Mouse (Mus musculus) embryonic facial prominence, embryonic 15.5 days (tissue): ENCODE data around the gene Ubxn1. TPM values are rescaled to one million over a fixed set of nuclear protein-coding genes. Genes with fewer than 3 reads are reported as not detected.
"Not testable (repeated sequence)": the region's sequence is repeated elsewhere in the genome, so short reads cannot be mapped to it uniquely, and the experiment has no call there.

Experiments used
- ATAC-seq: fragments of 200-750 bp; cut with Nextera tagmentation; 2 replicates; pipeline ENCODE4 v1.8.0; 2017; ENCODE audit warnings: low read depth, moderate TSS enrichment; ENCODE audit not compliant: insufficient number of reproducible peaks, low FRiP score, low TSS enrichment
- H3K27ac ChIP-seq: fragments of 300-500 bp; sonication (generic); replicated peaks from 2 replicates; pipeline ENCODE4 v1.5.1; 2015; ENCODE audit warnings: mild to moderate bottlenecking, inconsistent platforms
- H3K27me3 ChIP-seq: fragments of 300-500 bp; sonication (generic); 2 replicates; pipeline ENCODE4 v1.6.1; 2015; ENCODE audit warnings: inconsistent platforms
- H3K36me3 ChIP-seq: fragments of 300-500 bp; sonication (generic); 2 replicates; pipeline ENCODE4 v1.6.1; 2015; ENCODE audit warnings: mild to moderate bottlenecking, inconsistent platforms
- H3K4me1 ChIP-seq: fragments of 300-500 bp; sonication (generic); 2 replicates; pipeline ENCODE4 v1.6.1; 2015; ENCODE audit warnings: inconsistent platforms
- H3K4me2 ChIP-seq: fragments of 300-500 bp; sonication (generic); replicated peaks from 2 replicates; pipeline ENCODE4 v1.6.1; 2015; ENCODE audit warnings: mild to moderate bottlenecking, inconsistent platforms
- H3K4me3 ChIP-seq: fragments of 300-500 bp; sonication (generic); replicated peaks from 2 replicates; pipeline ENCODE4 v1.5.1; 2015; ENCODE audit warnings: mild to moderate bottlenecking, inconsistent platforms
- H3K9ac ChIP-seq: fragments of 300-500 bp; sonication (generic); 2 replicates; pipeline ENCODE4 v1.6.1; 2015; ENCODE audit warnings: inconsistent platforms
- H3K9me3 ChIP-seq: fragments of 300-500 bp; sonication (generic); replicated peaks from 2 replicates; pipeline ENCODE4 v1.6.1; 2016; ENCODE audit warnings: inconsistent platforms
- WGBS: fragments of 180-500 bp; shearing (Covaris S2); methylation state at CpG from one replicate; pipeline ENCODE4 v1.1.7; 2015; 5-methylcytosine and 5-hydroxymethylcytosine counted together
- polyA plus RNA-seq: library from polyadenylated mRNA; unstranded; fragments of >200 nt; fragmentation: Nextera tagmentation; extraction: Ambion mirVana; gene quantifications from 2 replicates; pipeline ENCODE4 v1.2.1, GENCODE M21; 2015

The Ubxn1 gene
- polyA plus RNA-seq, 1 experiment from 2014 or later = 177 TPM

- Histone ChIP-seq H3K4me2 (peak within 1 kb of the TSS; percentile 70), H3K36me3 (peaks cover 15% of the 10 kb centered on the region), H3K4me3 (peak within 1 kb of the TSS; percentile 70), H3K4me1 (peaks cover 22% of the 10 kb centered on the region), H3K27me3 (no peaks in the 10 kb centered on the region), H3K9ac (peak within 1 kb of the TSS; percentile 89), H3K9me3 (no peaks in the 10 kb centered on the region), H3K27ac (peak within 1 kb of the TSS; percentile 88)
- ATAC-seq = peak; percentile 93
- under 1% methylated on average over 58 of the region's 58 CpGs for WGBS
Measured at GRCm38 (mm10) chr19:8888511-8889385, 17.5 kb downstream of the Ubxn1 start, which contains the start of the genes 1810009A15Rik and Gm49416. Gene 1810009A15Rik (plus strand): TSS chr19:8888853. Gene Gm49416 (plus strand): TSS chr19:8888926.

GRCm38 (mm10) chr19:8892829-8893766 lies 21.8 kb downstream of the Ubxn1 start, which contains the start of gene Ints5:
Gene Ints5 (plus strand): TSS chr19:8893005.
- ATAC-seq = peak; percentile 40
- Histone ChIP-seq H3K27me3 (no peaks in the 10 kb centered on the region), H3K4me3 (peak within 1 kb of the TSS; percentile 88), H3K9ac (peak within 1 kb of the TSS; percentile 89), H3K9me3 (no peaks in the 10 kb centered on the region), H3K4me2 (peak within 1 kb of the TSS; percentile 72), H3K4me1 (peaks cover 35% of the 10 kb centered on the region), H3K36me3 (peaks cover 37% of the 10 kb centered on the region), H3K27ac (peak within 1 kb of the TSS; percentile 90)
- WGBS = 2% methylated on average over 54 of the region's 54 CpGs

DNA sequence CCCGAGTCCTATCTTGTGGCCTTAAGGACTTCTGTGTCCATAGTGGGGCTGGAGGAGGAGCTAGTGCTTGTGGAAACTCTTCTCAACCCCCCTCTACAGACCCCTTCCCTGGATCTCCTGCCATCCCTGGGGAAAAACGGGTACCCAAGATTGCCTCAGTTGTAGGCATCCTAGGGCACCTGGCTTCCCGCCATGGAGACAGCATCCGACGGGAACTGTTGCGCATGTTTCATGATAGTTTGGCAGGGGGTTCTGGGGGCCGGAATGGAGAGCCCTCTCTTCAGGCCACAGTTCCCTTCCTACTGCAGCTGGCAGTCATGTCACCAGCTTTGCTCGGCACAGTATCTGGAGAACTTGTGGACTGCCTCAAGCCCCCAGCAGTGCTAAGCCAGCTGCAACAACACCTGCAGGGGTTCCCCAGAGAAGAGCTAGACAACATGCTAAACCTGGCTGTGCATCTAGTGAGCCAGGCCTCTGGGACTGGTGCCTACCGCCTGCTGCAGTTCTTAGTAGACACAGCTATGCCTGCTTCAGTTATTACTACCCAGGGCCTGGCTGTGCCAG lies 24.2 kb downstream of the Ubxn1 start:
- H3K9ac ChIP-seq = no peak overlapping the region
- H3K9me3 ChIP-seq = no peaks in the 10 kb centered on the region
- H3K36me3 ChIP-seq = peaks cover 33% of the 10 kb centered on the region
- H3K4me3 ChIP-seq = no peak overlapping the region
- 88% methylated on average over 9 of the region's 9 CpGs for WGBS
- no peak overlapping the region for H3K4me2 ChIP-seq
- H3K27ac ChIP-seq = no peak overlapping the region
- no peak for ATAC-seq
- H3K4me1 ChIP-seq = peaks cover 38% of the 10 kb centered on the region
- H3K27me3 ChIP-seq = no peaks in the 10 kb centered on the region

- peak overlapping the region; percentile 2; the same call in 1 of the 2 replicates for H3K9ac ChIP-seq
- peaks cover 26% of the 10 kb centered on the region for H3K36me3 ChIP-seq
- H3K27ac ChIP-seq = 0 out of 2 replicates have a peak overlapping the region, but pooled peaks have one; percentile 28
- H3K4me1 ChIP-seq = peaks cover 38% of the 10 kb centered on the region
- H3K27me3 ChIP-seq, H3K4me2 ChIP-seq, H3K4me3 ChIP-seq, H3K9me3 ChIP-seq, ATAC-seq: not testable (repeated sequence)
- WGBS = 91% methylated on average over 5 of the region's 5 CpGs
Measured at GRCm38 (mm10) chr19:8896231-8896630, 24.9 kb downstream of the Ubxn1 start.

DNA sequence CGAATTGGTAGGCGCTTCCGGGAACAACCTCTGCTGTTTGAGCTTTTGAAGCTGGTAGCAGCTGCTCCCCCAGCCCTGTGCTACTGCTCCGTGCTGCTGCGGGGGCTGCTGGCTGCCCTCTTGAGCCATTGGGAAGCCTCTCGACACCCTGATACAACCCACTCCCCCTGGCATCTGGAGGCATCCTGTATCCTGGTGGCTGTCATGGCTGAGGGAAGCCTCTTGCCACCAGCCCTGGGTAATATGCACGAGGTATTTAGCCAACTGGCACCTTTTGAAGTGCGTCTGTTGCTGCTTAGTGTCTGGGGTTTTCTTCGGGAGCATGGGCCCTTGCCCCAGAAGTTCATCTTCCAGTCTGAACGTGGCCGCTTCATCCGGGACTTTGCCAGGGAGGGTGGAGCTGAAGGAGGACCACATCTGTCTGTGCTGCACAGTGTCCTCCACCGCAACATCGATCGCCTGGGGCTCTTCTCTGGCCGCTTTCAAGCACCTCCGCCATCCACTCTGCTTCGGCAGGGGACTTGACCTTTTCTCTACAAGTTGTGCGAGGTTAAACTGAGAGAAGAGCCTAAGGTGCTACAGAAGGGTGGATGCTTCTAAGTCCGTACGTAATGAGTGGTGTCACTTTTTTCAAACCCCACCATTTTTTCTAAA lies 26.0 kb downstream of the Ubxn1 start:
- H3K9me3 ChIP-seq, H3K27me3 ChIP-seq: not testable (repeated sequence)
- H3K36me3 ChIP-seq = peaks cover 33% of the 10 kb centered on the region
- 13% methylated on average over 21 of the region's 21 CpGs for WGBS
- peak overlapping the region; percentile 81 for H3K4me3 ChIP-seq
- H3K9ac ChIP-seq = peak overlapping the region; percentile 33
- H3K27ac ChIP-seq = peak overlapping the region; percentile 92
- H3K4me2 ChIP-seq = peak overlapping the region; percentile 61
- peak; percentile 20 for ATAC-seq
- H3K4me1 ChIP-seq = peaks cover 38% of the 10 kb centered on the region

- Histone ChIP-seq H3K4me3 (peak within 1 kb of the TSS; percentile 81), H3K9me3 (no peaks in the 10 kb centered on the region), H3K9ac (peak within 1 kb of the TSS; percentile 92), H3K4me1 (peaks cover 38% of the 10 kb centered on the region), H3K4me2 (peak within 1 kb of the TSS; percentile 61), H3K36me3 (peaks cover 37% of the 10 kb centered on the region), H3K27ac (peak within 1 kb of the TSS; percentile 92), H3K27me3 (no peaks in the 10 kb centered on the region)
- ATAC-seq = peak; percentile 98
- under 1% methylated on average over 53 of the region's 53 CpGs for WGBS
Measured at GRCm38 (mm10) chr19:8897865-8898495, 26.7 kb downstream of the Ubxn1 start, which contains the start of gene Ganab. Gene Ganab (plus strand): TSS chr19:8898071.

- Histone ChIP-seq H3K27me3 (no peaks in the 10 kb centered on the region), H3K9me3 (no peaks in the 10 kb centered on the region)
Measured at GRCm38 (mm10) chr19:8898576-8898975, 27.3 kb downstream of the Ubxn1 start.

GRCm38 (mm10) chr19:8899079-8899478 lies 27.8 kb downstream of the Ubxn1 start:
- H3K36me3 ChIP-seq = peaks cover 46% of the 10 kb centered on the region
- peaks cover 31% of the 10 kb centered on the region for H3K4me1 ChIP-seq
- H3K4me2 ChIP-seq = peak overlapping the region; percentile 61
- H3K9me3 ChIP-seq = no peaks in the 10 kb centered on the region
- 50% methylated on average over 3 of the region's 3 CpGs for WGBS
- H3K4me3 ChIP-seq = peak overlapping the region; percentile 81
- H3K27me3 ChIP-seq = no peaks in the 10 kb centered on the region
- H3K27ac ChIP-seq = no peak overlapping the region
- no peak for ATAC-seq
- H3K9ac ChIP-seq = peak overlapping the region; percentile 92

More at GRCm38 (mm10) chr19:8898576-8898975, 27.3 kb downstream of the Ubxn1 start:
- Histone ChIP-seq H3K36me3 (peaks cover 42% of the 10 kb centered on the region), H3K4me1 (peaks cover 36% of the 10 kb centered on the region), H3K9ac (peak overlapping the region; percentile 92), H3K4me2 (peak overlapping the region; percentile 61), H3K27ac (peak overlapping the region; percentile 92), H3K4me3 (peak overlapping the region; percentile 81)
- no peak for ATAC-seq
- WGBS = 3% methylated on average over 13 of the region's 13 CpGs

DNA sequence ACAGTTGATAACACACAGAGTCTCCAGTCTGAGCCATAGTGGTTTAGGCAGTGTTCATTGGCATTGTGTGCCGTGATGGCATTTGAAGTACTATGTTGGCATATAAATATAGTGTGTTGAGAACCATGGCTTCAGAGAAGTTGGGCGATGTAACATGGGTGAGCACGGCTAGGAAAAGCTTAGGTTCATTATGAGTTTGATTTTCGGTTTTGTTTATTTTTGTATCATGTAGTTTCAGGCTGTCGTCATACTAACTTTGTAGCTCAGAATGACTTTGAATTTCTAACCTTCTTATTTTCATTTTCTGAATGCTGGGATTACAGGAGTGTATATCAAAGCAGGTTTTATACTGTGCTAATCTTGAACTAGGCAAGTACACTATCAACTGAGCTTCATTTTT lies 32.1 kb downstream of the Ubxn1 start:
- peaks cover 10% of the 10 kb centered on the region for H3K4me1 ChIP-seq
- no peak for ATAC-seq
- H3K27me3 ChIP-seq = no peaks in the 10 kb centered on the region
- H3K9me3 ChIP-seq = no peaks in the 10 kb centered on the region
- H3K9ac ChIP-seq = no peak overlapping the region
- WGBS = 90% methylated on average over 5 of the region's 5 CpGs
- H3K4me3 ChIP-seq = no peak overlapping the region
- no peak overlapping the region for H3K4me2 ChIP-seq
- H3K27ac ChIP-seq = no peak overlapping the region
- peaks cover 63% of the 10 kb centered on the region for H3K36me3 ChIP-seq

DNA sequence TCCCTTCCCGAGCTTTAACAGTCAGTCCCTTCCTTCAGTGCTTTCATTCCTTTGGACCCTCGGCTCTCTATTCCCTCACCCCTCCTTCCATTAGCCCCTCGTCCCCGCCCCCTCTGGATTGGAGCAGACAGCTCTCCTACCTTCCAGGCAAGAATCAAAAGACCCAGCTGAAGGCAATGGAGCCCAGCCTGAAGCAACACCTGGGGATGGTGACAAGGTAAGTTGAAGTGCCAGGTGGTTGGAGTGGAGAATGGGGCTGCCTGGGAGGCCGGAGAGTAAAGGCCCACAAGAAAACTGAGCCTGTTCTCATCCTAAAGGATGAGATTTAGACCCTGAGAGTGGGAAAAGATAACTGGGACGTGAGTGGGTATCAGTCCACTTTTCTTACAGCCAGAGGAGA lies 37.2 kb downstream of the Ubxn1 start:
- no peak overlapping the region for H3K27ac ChIP-seq
- peaks cover 94% of the 10 kb centered on the region for H3K36me3 ChIP-seq
- 89% methylated on average over 6 of the region's 6 CpGs for WGBS
- no peak for ATAC-seq
- H3K4me1 ChIP-seq = no peaks in the 10 kb centered on the region
- no peak overlapping the region for H3K4me2 ChIP-seq
- no peak overlapping the region for H3K9ac ChIP-seq
- H3K9me3 ChIP-seq = no peaks in the 10 kb centered on the region
- no peak overlapping the region for H3K4me3 ChIP-seq
- no peaks in the 10 kb centered on the region for H3K27me3 ChIP-seq
